Mouse (Mus musculus): ENCODE data around the gene Olfr1062. TPM values are rescaled to one million over a fixed set of nuclear protein-coding genes. Genes with fewer than 3 reads are reported as not detected.
"Not testable (repeated sequence)": the region's sequence is repeated elsewhere in the genome, so short reads cannot be mapped to it uniquely, and the experiment has no call there.

Gene Olfr1062
- polyA plus RNA-seq (2015; fragmentation: Nextera tagmentation; extraction: Ambion mirVana), result not detected in 2 replicates

GRCm38 (mm10) chr2:86426649-86427048 lies at the start of gene Olfr1062:
Olfr1062 (minus strand) TSS chr2:86426749.
- not testable (repeated sequence) for H3K27me3 ChIP-seq (replicated peaks); H3K4me2 ChIP-seq (replicated peaks); H3K4me3 ChIP-seq (replicated peaks); ATAC-seq; H3K4me1 ChIP-seq (replicated peaks); H3K36me3 ChIP-seq; H3K9me3 ChIP-seq; H3K27ac ChIP-seq; H3K9ac ChIP-seq

- H3K27ac ChIP-seq, result no peak overlapping the region
- H3K27me3 ChIP-seq (replicated peaks), result no peaks in the 10 kb centered on the region
- no peak overlapping the region for H3K4me3 ChIP-seq (replicated peaks)
- H3K4me1 ChIP-seq (replicated peaks), result no peaks in the 10 kb centered on the region
- H3K9ac ChIP-seq, result no peak overlapping the region
- peak overlapping the region; percentile 35; the same call in 1 of the 2 replicates for H3K4me2 ChIP-seq (replicated peaks)
- ATAC-seq, result peak; percentile 39; the same call in 1 of the 2 replicates
- H3K9me3 ChIP-seq, result no peaks in the 10 kb centered on the region
- no peaks in the 10 kb centered on the region for H3K36me3 ChIP-seq
- WGBS, result 31% methylated on average over 10 of the region's 10 CpGs
Observed at GRCm38 (mm10) chr2:86464442-86465109, 38.0 kb upstream of the Olfr1062 start.

DNA sequence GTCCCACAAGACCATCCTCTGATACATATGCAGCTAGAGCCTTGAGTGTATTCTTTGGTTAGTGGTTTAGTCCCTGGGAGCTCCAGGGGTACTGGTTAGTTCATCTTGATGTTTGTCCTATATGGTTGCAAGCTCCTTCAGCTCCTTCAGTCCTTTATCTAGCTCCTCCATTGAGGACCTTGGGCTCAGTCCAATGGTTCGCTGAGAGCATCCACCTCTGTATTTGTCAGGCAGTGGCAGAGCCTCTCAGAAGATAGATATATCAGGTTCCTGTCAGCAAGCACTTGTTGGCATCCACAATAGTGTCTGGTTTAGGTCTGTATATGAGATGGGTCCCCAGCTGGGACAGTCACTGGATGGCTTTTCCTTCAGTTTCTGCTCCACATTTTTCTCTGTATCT lies 33.9 kb upstream of the Olfr1062 start:
- no peaks in the 10 kb centered on the region for H3K36me3 ChIP-seq
- no peak overlapping the region for H3K9ac ChIP-seq
- H3K9me3 ChIP-seq, result no peaks in the 10 kb centered on the region
- H3K4me3 ChIP-seq (replicated peaks), result no peak overlapping the region
- WGBS, result 67% methylated on average over 1 of the region's 1 CpGs
- H3K27me3 ChIP-seq (replicated peaks), result no peaks in the 10 kb centered on the region
- no peaks in the 10 kb centered on the region for H3K4me1 ChIP-seq (replicated peaks)
- H3K27ac ChIP-seq, result no peak overlapping the region
- ATAC-seq, result no peak
- no peak overlapping the region for H3K4me2 ChIP-seq (replicated peaks)

GRCm38 (mm10) chr2:86456169-86456568 lies 29.6 kb upstream of the Olfr1062 start, which contains the start of gene Olfr1066:
Olfr1066 (minus strand) TSS chr2:86456269.
- no peak within 1 kb of the TSS for H3K4me3 ChIP-seq (replicated peaks)

GRCm38 (mm10) chr2:86450491-86450890 lies 23.9 kb upstream of the Olfr1062 start, which contains the start of gene Olfr1065:
Olfr1065 (minus strand) TSS chr2:86450591.
- not testable (repeated sequence) for H3K4me3 ChIP-seq (replicated peaks); H3K4me1 ChIP-seq (replicated peaks); H3K9ac ChIP-seq; H3K9me3 ChIP-seq; H3K4me2 ChIP-seq (replicated peaks); H3K27ac ChIP-seq; ATAC-seq; H3K27me3 ChIP-seq (replicated peaks); H3K36me3 ChIP-seq
- WGBS, result 70% methylated on average over 1 of the region's 1 CpGs

More at GRCm38 (mm10) chr2:86456169-86456568, 29.6 kb upstream of the Olfr1062 start, which contains the start of gene Olfr1066:
- no peak for ATAC-seq
- Histone ChIP-seq H3K27me3 (replicated peaks) (no peaks in the 10 kb centered on the region), H3K9ac (no peak within 1 kb of the TSS), H3K9me3 (no peaks in the 10 kb centered on the region), H3K4me1 (replicated peaks) (no peaks in the 10 kb centered on the region), H3K4me2 (replicated peaks) (no peak within 1 kb of the TSS), H3K36me3 (no peaks in the 10 kb centered on the region), H3K27ac (no peak within 1 kb of the TSS)
- WGBS, result 95% methylated on average over 1 of the region's 1 CpGs

- not testable (repeated sequence) for H3K9ac ChIP-seq; H3K27ac ChIP-seq; H3K4me1 ChIP-seq (replicated peaks); ATAC-seq; H3K4me3 ChIP-seq (replicated peaks); H3K9me3 ChIP-seq; H3K36me3 ChIP-seq; H3K4me2 ChIP-seq (replicated peaks); H3K27me3 ChIP-seq (replicated peaks)
- WGBS, result 68% methylated on average over 1 of the region's 1 CpGs
Observed at GRCm38 (mm10) chr2:86442101-86442500, 15.6 kb upstream of the Olfr1062 start.

- not testable (repeated sequence) for ATAC-seq; H3K27ac ChIP-seq; H3K27me3 ChIP-seq (replicated peaks); H3K4me3 ChIP-seq (replicated peaks); H3K36me3 ChIP-seq; H3K4me1 ChIP-seq (replicated peaks); H3K9me3 ChIP-seq; H3K4me2 ChIP-seq (replicated peaks); H3K9ac ChIP-seq
- 88% methylated on average over 8 of the region's 8 CpGs for WGBS
Observed at GRCm38 (mm10) chr2:86428511-86428910, 2.0 kb upstream of the Olfr1062 start.

DNA sequence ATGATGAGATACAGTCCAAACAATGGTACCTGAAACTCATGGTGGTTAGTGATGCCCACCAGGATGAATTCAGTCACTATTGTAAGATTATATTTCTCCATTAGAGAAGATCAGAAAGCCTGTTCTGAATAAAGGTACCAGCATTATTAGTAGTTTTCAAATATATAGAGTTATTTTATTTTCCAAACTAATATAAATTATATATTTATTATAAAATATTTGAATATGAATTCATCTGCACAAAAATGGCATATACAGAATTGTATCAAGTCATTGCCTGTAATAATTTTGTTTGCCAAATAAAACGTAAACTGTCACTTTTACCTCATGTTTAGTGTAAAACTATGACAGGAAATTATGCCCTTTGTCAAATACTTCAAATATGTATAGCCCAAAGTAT lies 12.6 kb downstream of the Olfr1062 start, which contains the start of gene Olfr1061:
Gene Olfr1061, minus strand, starts transcription at position 101 of the 400 bp plus-strand sequence.
- Histone ChIP-seq H3K9ac (no peak within 1 kb of the TSS), H3K36me3 (no peaks in the 10 kb centered on the region), H3K4me2 (replicated peaks) (no peak within 1 kb of the TSS), H3K4me1 (replicated peaks) (no peaks in the 10 kb centered on the region), H3K4me3 (replicated peaks) (no peak within 1 kb of the TSS), H3K27ac (no peak within 1 kb of the TSS), H3K9me3 (no peaks in the 10 kb centered on the region), H3K27me3 (replicated peaks) (no peaks in the 10 kb centered on the region)
- ATAC-seq, result no peak
- WGBS, result 84% methylated on average over 1 of the region's 1 CpGs

- ATAC-seq, result no peak
- H3K4me2 ChIP-seq (replicated peaks), result no peak overlapping the region
- WGBS, result 85% methylated on average over 2 of the region's 2 CpGs
- no peaks in the 10 kb centered on the region for H3K36me3 ChIP-seq
- H3K4me1 ChIP-seq (replicated peaks), result no peaks in the 10 kb centered on the region
- H3K27ac ChIP-seq, result no peak overlapping the region
- no peaks in the 10 kb centered on the region for H3K27me3 ChIP-seq (replicated peaks)
- no peak overlapping the region for H3K4me3 ChIP-seq (replicated peaks)
- H3K9ac ChIP-seq, result no peak overlapping the region
- H3K9me3 ChIP-seq, result no peaks in the 10 kb centered on the region
Observed at GRCm38 (mm10) chr2:86395114-86395513, 31.4 kb downstream of the Olfr1062 start.

DNA sequence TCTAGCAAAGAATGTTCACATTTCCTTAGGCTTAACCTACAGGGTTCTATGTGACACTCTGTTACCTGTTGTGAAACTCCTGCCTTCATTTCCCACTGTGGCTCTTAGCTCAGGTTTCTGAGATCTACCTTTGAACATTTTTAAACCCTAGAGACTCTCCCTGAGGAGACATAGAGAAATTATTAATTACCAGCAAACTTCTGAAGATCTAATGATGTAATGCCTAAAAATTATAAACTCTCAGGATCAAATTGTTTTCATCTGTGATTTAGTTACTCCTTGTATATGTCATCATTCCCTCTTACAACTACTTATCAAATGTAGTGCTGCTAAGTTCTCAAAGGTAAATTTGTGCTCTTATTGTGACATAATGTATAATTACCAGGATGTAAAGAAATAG lies 38.1 kb downstream of the Olfr1062 start, which contains the start of gene Olfr1058:
Gene Olfr1058, minus strand, starts transcription at position 101 of the 400 bp plus-strand sequence.
- ATAC-seq; H3K27me3 ChIP-seq (replicated peaks); H3K9ac ChIP-seq; H3K9me3 ChIP-seq; H3K4me3 ChIP-seq (replicated peaks); H3K4me2 ChIP-seq (replicated peaks); H3K36me3 ChIP-seq; H3K4me1 ChIP-seq (replicated peaks); H3K27ac ChIP-seq: not testable (repeated sequence)

DNA sequence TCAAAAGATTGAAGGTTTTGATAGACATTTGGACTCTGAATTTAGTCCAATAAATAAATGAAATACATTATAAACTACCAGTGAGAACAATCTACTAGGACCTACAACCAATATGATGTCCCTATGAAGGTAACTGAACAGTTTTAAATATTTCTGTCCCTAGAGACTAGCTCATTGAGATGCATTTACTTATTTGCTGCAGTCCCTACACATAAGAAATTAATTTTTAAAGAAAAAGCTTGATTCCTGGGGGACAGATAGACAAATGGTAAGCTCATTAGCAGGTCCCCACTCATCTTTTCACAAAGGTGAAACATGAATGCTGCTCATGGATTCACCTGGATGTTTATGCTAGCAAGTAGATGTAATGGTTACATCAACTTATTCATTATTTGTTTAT lies 48.3 kb downstream of the Olfr1062 start, which contains the start of gene Olfr1057:
Gene Olfr1057, minus strand, starts transcription at position 101 of the 400 bp plus-strand sequence.
- Histone ChIP-seq H3K4me1 (replicated peaks) (no peaks in the 10 kb centered on the region), H3K9ac (no peak within 1 kb of the TSS), H3K36me3 (no peaks in the 10 kb centered on the region), H3K4me2 (replicated peaks) (no peak within 1 kb of the TSS), H3K27me3 (replicated peaks) (no peaks in the 10 kb centered on the region), H3K4me3 (replicated peaks) (no peak within 1 kb of the TSS), H3K27ac (no peak within 1 kb of the TSS), H3K9me3 (no peaks in the 10 kb centered on the region)
- no peak for ATAC-seq
